Mouse (Mus musculus): Measurements from ENCODE around the gene Fyn.

- TF ChIP-seq CTCF (IDR thresholded peaks at IDR 0.05; ENCODE audit: low read depth, low read length) = no peak
- no peak for TF ChIP-seq POLR2A (IDR thresholded peaks at IDR 0.05; ENCODE audit: extremely low read depth, insufficient read depth, low read length)
Observed at GRCm38 (mm10) chr10:39385259-39385658, 16.6 kb downstream of the Fyn start.
